Mouse (Mus musculus) kidney, postnatal 36 days (tissue): ENCODE measurements at regions not wholly inside any gene's neighbourhood (a gene's known extent, or its start where the extent isn't known, plus 50 kb on each side); places are given as distances from the start of the nearest gene placed in this dataset.
"Not testable (repeated sequence)": the region's sequence is repeated elsewhere in the genome, so short reads cannot be mapped to it uniquely, and the experiment has no call there.

Experiments
- DNase-seq, 2 experiments: peaks; one replicate each; pipeline ENCODE4 v3.0.0; 2021 to 2022; ENCODE audit warnings: mixed read lengths in 2 of 2

DNA sequence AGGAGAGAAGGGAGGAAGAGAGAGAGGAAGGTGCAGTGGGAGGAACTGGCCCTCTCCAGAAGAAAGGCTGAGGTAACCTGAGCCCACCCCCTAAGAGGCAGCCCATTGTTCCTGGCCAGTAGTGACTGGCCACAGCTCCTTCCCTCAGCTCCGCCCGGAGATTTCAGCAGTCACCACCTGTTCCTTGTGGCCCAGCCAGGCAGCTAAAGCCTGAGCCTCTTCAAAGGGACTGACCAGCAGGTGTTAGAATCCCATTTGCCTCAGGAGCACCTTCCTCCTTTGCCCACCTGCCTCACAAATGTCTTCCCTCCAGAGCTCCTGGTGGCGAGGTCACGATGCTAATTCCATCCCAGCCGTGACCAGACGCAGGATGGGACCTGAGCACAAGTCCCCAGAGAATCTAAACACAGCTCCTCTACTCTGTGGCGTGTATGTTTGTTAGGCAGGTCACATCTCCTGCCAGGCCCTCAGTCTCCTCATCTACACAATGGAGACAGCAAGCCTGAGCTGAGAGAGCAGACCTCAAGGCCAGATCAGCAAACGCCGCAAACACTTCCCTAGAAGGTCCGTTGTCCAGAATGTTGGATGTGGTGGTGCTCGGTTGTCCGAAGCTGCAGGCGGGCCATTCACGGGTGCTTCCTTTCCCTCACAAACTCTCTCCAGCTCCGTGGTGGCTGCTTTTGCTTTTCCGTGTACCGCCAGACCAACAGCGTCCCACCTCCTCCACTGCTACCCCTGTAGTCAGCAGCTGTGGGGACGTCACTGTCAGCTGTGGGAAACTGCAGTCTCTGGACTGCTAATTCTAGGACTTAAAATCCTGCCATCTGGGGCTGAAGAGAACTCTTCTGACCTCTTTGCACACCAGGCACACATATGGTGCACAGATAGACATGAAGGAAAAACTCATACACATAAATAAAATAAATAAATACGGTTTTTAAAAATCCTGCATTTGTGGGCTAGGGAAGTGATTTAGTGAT is 145.8 kb upstream of the Rad23b start:
- no peak for DNase-seq

DNA sequence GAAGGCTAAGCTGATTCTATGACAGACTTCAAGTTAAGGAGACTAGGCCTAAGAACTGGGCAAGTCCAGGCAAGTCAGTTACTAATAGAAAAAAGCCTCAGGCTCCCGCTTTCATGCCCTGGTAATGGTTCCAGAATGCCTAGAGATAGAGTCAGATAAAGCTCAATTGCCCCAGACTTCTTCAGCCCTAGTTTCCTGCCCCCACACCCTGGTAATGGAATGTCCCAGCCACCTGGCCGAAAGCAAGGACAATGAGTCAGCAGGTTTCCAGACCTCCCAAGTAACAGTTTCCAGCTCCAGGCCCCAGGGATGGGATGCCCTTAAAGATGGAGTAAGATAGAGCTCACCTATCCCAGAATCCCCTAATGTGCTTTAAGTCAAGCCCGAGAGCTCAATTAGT is 143.6 kb upstream of the Rad23b start:
- DNase-seq = no peak

- DNase-seq = no peak
Observed at GRCm38 (mm10) chr4:55207749-55208385, 142.0 kb upstream of the Rad23b start.

DNA sequence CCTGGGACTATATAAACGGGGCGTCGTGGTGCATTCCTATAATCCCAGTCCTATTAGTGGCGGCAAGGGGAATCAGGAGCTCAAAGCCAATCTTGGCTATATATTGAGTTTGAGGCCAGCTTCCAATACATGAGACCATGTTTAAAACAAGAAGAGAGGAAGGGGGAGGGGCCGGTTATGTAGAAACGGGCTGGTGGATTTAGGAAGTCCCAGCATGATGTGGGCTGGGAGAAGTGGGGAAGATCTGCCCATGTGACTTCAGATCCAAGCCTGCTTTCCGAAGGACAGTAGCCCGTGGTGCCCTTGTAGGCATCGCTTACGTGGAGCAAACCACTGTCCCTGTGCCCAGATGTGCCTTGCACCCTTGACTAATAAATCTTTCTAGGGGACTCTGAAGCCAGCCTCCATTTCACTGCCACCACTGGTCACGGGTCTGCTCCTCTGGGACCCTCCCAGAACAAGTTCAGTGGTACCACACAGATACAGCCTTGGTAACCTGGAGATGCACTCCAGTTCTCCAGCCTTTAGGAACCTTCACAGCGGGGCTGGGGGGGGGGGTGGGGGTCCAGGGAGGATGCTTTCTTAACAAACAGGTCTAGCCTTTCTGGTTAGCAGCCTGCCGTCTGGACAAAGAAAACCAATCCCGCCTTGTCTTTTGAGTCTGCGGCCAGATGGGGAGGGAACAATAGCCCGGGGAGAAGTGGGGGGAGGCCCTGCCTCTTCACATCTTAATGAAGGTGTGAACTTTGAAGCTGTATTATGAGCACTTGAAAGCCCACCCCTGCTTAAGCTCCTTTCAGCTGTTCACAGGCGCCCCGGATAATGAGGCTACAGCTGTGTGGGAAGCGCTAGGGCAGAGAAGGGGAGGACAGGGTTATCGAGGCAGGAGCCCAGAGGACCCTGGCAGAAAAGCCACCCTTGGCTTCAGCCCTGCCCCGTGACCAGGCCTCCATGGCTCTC is 141.2 kb upstream of the Rad23b start:
- no peak for DNase-seq

GRCm38 (mm10) chr4:55215425-55216174 is 134.2 kb upstream of the Rad23b start:
- DNase-seq = no peak

GRCm38 (mm10) chr4:55216175-55216545 is 133.7 kb upstream of the Rad23b start:
- no peak for DNase-seq

GRCm38 (mm10) chr4:55225766-55226165 is 124.1 kb upstream of the Rad23b start:
- DNase-seq = no peak

DNA sequence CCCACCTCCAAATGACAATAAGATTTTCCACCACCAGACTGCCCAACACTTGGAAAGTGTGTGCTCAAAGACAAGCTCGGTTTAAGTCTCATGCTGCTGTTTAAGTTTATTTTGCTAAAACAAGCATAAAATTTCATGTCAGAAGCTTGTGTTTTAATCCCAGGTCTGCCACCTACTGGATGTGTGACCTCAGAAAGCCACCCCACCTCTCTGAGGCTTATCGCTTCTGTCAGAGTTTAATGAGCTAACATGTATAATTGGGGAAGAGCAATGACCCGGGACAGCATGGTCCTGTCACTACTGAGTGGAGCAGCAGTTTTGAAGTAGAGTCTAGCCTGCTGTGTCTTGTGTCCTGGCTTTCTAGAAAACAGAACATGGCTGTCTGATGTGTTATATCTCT is 122.4 kb upstream of the Rad23b start:
- peak; percentile 4 to 33 for DNase-seq

DNA sequence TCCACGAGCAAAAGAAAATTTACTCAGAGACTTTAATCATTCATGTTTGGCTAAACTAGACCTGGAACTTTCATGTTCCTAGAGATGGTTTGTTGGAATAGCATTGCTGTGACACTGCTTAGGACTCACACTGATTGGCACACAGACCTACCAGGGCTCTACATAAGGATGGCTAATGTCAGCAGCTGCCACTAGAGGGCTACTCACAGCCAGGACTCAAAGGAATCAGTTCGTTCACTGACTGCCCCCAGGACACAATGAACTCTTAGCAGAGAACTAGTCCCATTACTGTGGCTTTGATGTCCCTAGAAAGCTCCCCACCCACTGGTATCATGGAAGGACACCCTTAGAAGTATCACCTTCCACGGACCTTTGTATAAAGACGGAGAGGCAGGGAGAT is 118.3 kb upstream of the Rad23b start:
- peak; percentile 23 to 44 for DNase-seq

DNA sequence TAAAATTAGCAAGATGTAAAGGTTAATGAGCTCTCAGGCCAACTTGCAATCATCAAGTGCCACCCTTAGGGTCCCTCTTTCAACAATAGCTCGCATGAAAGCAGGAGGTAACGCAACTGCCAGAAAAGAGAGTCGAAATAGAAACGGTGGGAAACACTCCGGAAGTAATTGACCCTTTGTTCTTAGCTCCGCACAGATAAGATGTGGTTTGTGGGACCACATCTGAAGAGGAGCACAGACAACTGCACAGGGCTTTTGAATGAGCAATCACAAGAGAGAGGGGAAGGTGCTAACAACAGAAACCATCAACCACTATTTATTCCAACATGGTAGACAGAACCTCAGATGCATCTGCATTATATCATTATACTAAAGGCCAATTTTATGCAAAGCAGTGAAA is 112.0 kb upstream of the Rad23b start:
- no peak for DNase-seq

GRCm38 (mm10) chr4:55240450-55240849 is 109.4 kb upstream of the Rad23b start:
- peak; percentile 56 to 82 for DNase-seq

DNA sequence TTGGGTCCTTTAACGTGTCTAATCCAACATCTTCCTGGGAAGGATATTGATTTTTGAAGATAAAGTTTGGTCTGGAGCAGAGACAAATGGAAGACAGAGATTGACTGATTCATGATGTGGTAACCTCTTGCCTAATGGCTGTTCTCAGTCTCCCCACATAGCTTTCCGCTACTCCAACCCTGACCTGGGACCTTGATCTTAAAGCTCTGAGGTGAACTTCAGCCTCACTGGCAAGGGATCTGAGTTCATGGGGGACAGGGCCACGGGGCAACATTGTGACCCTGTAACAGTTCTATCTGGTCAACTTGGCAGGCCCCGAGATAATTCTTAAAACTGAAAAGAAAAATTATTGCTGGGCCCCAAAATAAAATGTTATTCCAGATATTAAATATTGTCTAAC is 107.5 kb upstream of the Rad23b start:
- DNase-seq = no peak

- no peak for DNase-seq
Observed at GRCm38 (mm10) chr4:55243091-55244058, 106.5 kb upstream of the Rad23b start.

GRCm38 (mm10) chr4:55245789-55246188 is 104.1 kb upstream of the Rad23b start:
- no peak for DNase-seq

- DNase-seq = no peak
Observed at GRCm38 (mm10) chr4:55250334-55250733, 99.5 kb upstream of the Rad23b start.

DNA sequence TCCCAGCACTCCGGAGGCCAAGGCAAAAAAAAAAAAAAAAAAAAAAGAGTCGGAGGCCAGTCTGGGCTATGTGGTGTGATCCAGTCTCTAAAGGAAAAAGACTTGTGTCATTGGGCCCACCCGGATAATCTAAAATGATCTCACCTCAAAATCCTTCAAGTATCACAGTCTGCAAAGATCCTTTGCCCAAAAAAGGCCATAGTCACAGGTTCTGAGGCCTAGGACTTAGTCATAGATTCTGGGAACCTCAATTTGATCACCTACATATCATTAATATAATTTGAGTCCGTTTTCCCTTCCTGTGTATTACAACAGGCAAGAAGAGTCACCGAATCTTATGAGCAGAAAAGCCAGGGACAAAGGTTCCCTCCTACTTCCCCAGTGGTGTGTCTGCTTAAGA is 98.3 kb upstream of the Rad23b start:
- DNase-seq = no peak

DNA sequence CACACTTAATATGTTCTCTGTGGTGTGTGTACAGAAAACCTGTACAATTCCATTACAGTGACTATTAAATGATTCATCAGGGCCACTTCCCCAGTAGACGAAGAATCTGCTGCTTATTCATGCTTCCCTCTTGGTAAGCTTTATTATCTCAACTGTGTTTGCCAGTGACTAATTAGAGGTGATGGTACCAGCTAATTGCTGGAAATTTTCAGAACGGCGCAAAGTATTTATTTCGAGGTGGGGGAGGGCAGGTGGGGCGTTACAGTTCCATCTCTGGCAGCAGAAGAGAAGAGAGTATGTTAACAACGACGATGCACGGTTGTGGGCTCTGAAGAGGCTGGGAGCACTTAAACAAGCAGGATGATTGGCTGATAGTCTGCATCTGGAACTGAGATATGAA is 96.1 kb upstream of the Rad23b start:
- DNase-seq = no peak

GRCm38 (mm10) chr4:55271965-55272630 is 77.7 kb upstream of the Rad23b start:
- DNase-seq = no peak

- no peak for DNase-seq
Observed at GRCm38 (mm10) chr4:55276300-55276952, 73.4 kb upstream of the Rad23b start.

DNA sequence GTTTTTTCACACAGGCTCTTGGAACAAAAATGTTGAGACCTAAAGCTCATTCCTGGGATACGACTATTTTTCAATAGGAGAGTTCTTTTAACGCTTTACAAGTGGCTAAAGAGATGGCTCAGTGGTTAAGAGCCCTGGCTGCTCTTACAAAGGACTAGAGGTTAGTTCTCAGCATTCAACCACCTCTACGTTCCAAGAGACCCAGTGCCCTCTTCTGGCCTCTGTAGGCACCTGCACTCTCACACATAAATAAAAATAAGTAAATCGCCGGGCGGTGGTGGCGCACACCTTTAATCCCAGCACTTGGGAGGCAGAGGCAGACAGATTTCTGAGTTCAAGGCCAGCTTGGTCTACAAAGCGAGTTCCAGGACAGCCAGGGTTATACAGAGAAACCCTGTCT is 70.5 kb upstream of the Rad23b start:
- not testable (repeated sequence) for DNase-seq
